Mouse (Mus musculus) thymus, adult 2 months (tissue): ENCODE data around the gene Chrm5. TPM values are rescaled to one million over a fixed set of nuclear protein-coding genes. Genes with fewer than 3 reads are reported as not detected.
"Not testable (repeated sequence)": the region's sequence is repeated elsewhere in the genome, so short reads cannot be mapped to it uniquely, and the experiment has no call there.

ENCODE experiments used
- DNase-seq: peaks from one replicate; pipeline ENCODE4 v3.0.0; 2021
- H3K27ac ChIP-seq: fragments of 200-500 bp; 2 replicates; pipeline ENCODE4 v1.5.1; 2012; ENCODE audit warnings: low read length, control low read depth; ENCODE audit not compliant: control insufficient read depth, insufficient read depth
- H3K27me3 ChIP-seq: fragments of 200-500 bp; 2 replicates; pipeline ENCODE4 v1.6.1; 2012; ENCODE audit warnings: mild to moderate bottlenecking, low read length, moderate library complexity, mixed read lengths; ENCODE audit not compliant: control insufficient read depth, insufficient read depth
- H3K36me3 ChIP-seq: fragments of 200-500 bp; 2 replicates; pipeline ENCODE4 v1.6.1; 2012; ENCODE audit warnings: mild to moderate bottlenecking, low read length, moderate library complexity; ENCODE audit not compliant: control insufficient read depth, insufficient read depth
- H3K4me1 ChIP-seq: fragments of 200-500 bp; replicated peaks from 2 replicates; pipeline ENCODE4 v1.6.1; 2012; ENCODE audit warnings: low read length; ENCODE audit not compliant: control insufficient read depth, insufficient read depth
- H3K4me3 ChIP-seq: fragments of 200-500 bp; 2 replicates; pipeline ENCODE4 v1.5.1; 2012; ENCODE audit warnings: mild to moderate bottlenecking, low read length, control low read depth, moderate library complexity; ENCODE audit not compliant: control insufficient read depth, insufficient read depth
- CTCF ChIP-seq: fragments of 200-500 bp; IDR thresholded peaks from 2 replicates; pipeline ENCODE4 v1.5.1; 2012; ENCODE audit warnings: mild to moderate bottlenecking, control low read depth, low read length, moderate library complexity, borderline replicate concordance; ENCODE audit not compliant: control insufficient read depth, poor library complexity, insufficient read depth; ENCODE audit errors: extremely low read depth
- POLR2A ChIP-seq: fragments of 200-500 bp; IDR thresholded peaks from 2 replicates; pipeline ENCODE4 v1.6.1; 2012; ENCODE audit warnings: mild to moderate bottlenecking, low read length, control low read depth, moderate library complexity; ENCODE audit not compliant: control insufficient read depth, poor library complexity, insufficient read depth; ENCODE audit errors: extremely low read depth
- WGBS: fragments of 180-500 bp; shearing (Covaris S2); methylation state at CpG from one replicate; pipeline ENCODE4 v1.1.7; 2018; 5-methylcytosine and 5-hydroxymethylcytosine counted together
- polyA plus RNA-seq: library from polyadenylated mRNA; depleted of rRNA; stranded (reverse); fragments of >200 nt; gene quantifications from 2 replicates; pipeline ENCODE4 v1.2.3, GENCODE M21; 2012

Chrm5 gene
- polyA plus RNA-seq, 1 experiment = not detected

- no peaks in the 10 kb centered on the region for H3K36me3 ChIP-seq
- H3K4me1 ChIP-seq = no peaks in the 10 kb centered on the region
- no peak for DNase-seq
- no peak for TF ChIP-seq POLR2A
- no peak for TF ChIP-seq CTCF
- no peak overlapping the region for H3K27ac ChIP-seq
- H3K4me3 ChIP-seq = no peak overlapping the region
- no peaks in the 10 kb centered on the region for H3K27me3 ChIP-seq
Measured at GRCm38 (mm10) chr2:112448510-112449059, 32.0 kb downstream of the Chrm5 start.

DNA sequence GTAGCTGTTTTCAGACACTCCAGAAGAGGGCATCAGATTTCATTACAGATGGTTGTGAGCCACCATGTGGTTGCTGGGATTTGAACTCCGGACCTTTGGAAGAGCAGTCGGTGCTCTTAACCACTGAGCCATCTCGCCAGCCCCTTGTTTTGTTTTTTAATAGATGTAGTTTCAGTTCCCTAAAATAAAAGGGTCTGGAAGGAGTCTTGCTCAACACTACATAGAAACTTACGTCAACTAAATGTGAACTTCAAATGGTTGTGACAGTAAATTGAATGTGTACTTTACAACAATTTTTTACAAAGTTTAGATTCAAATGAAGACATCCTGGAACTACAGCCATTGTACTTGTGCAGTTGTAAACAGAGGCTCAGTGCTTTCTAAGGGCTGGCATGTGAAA lies 32.5 kb downstream of the Chrm5 start:
- not testable (repeated sequence) for H3K27ac ChIP-seq, DNase-seq, H3K27me3 ChIP-seq, H3K4me1 ChIP-seq, H3K36me3 ChIP-seq, H3K4me3 ChIP-seq
- 42% methylated on average over 4 of the region's 4 CpGs for WGBS

DNA sequence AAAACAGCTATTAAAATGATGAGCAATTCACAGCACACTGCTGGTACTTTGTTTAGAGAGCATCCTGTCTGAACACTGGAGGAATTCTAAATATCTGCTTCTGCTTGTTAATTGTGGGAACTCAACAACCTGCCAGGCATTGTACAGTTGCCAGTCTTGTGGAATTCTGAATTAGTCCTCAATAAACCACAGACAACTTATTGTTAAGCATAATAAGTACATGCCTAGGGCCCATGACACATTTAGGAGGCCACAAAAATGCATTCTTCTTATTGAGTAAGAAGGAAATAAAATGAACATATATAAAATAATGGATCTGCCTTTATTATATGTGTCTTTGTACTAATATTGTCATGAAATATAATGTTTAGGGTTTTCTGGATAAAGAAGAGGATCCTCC lies 35.1 kb downstream of the Chrm5 start:
- H3K4me3 ChIP-seq = no peak overlapping the region
- no peak for TF ChIP-seq CTCF
- no peak for TF ChIP-seq POLR2A
- H3K4me1 ChIP-seq = no peaks in the 10 kb centered on the region
- H3K27me3 ChIP-seq = no peaks in the 10 kb centered on the region
- H3K36me3 ChIP-seq = no peaks in the 10 kb centered on the region
- no peak for DNase-seq
- H3K27ac ChIP-seq = no peak overlapping the region

GRCm38 (mm10) chr2:112443491-112443890 lies 37.1 kb downstream of the Chrm5 start:
- TF ChIP-seq CTCF (no peak), POLR2A (no peak)
- Histone ChIP-seq H3K27ac (no peak overlapping the region), H3K4me3 (no peak overlapping the region), H3K36me3 (no peaks in the 10 kb centered on the region), H3K27me3 (no peaks in the 10 kb centered on the region), H3K4me1 (no peaks in the 10 kb centered on the region)
- 85% methylated on average over 2 of the region's 2 CpGs for WGBS
- no peak for DNase-seq

- H3K27ac ChIP-seq = no peak overlapping the region
- no peaks in the 10 kb centered on the region for H3K36me3 ChIP-seq
- no peak for TF ChIP-seq POLR2A
- TF ChIP-seq CTCF = no peak
- H3K4me3 ChIP-seq = no peak overlapping the region
- whole genome bisulfite sequencing = 82% methylated on average over 2 of the region's 2 CpGs
- no peak for DNase-seq
- no peaks in the 10 kb centered on the region for H3K4me1 ChIP-seq
- H3K27me3 ChIP-seq = no peaks in the 10 kb centered on the region
Measured at GRCm38 (mm10) chr2:112437589-112437988, 43.0 kb downstream of the Chrm5 start.

DNA sequence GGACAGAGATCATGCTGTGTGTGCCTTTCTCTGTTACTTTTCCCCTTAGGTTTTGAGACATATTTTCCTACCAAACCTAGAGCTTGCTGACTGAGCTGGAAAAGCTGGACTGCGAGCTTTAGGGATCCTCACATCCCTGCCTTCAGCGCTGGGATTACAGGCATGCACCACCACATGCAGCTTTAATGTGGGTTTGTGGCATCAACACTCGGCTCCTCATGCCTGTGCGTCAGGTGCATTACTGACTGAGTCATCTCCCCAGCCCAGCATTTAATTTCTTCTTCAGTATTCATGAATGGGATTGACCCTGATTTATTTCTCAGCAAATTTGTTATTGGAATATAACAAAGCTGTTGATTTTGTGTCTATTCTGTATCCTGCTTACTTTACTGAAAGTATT lies 44.3 kb downstream of the Chrm5 start:
- no peaks in the 10 kb centered on the region for H3K27me3 ChIP-seq
- H3K4me1 ChIP-seq = no peaks in the 10 kb centered on the region
- 33% methylated on average over 4 of the region's 4 CpGs for WGBS
- no peak overlapping the region for H3K4me3 ChIP-seq
- DNase-seq = no peak
- no peaks in the 10 kb centered on the region for H3K36me3 ChIP-seq
- TF ChIP-seq POLR2A (no peak), CTCF (no peak)
- H3K27ac ChIP-seq = no peak overlapping the region

GRCm38 (mm10) chr2:112433359-112433758 lies 47.2 kb downstream of the Chrm5 start:
- Histone ChIP-seq H3K27ac (no peak overlapping the region), H3K27me3 (no peaks in the 10 kb centered on the region), H3K36me3 (no peaks in the 10 kb centered on the region), H3K4me1 (no peaks in the 10 kb centered on the region), H3K4me3 (no peak overlapping the region)
- TF ChIP-seq CTCF = no peak
- no peak for TF ChIP-seq POLR2A
- DNase-seq = no peak
- WGBS = 77% methylated on average over 2 of the region's 2 CpGs
